Mouse (Mus musculus): Measurements from ENCODE around the gene Abce1.

DNA sequence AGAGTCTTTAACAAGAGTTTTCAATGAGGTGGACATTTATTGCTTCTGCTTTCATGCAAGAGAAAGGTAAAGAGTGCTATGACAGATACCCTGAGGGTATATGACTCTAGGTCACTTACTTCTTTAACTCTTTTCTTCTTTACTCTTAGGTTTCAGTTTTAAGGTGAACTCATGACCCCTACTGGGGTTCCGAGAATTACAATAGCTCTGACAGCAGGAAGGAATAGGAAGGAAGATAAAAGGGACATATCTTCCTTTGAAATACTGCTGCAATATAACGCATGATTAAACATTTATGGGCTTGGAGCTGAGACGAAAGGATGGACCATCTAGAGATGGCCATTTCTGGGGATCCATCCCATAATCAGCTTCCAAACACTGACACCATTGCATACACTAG lies 13.0 kb upstream of the Abce1 start:
- no peak for TF ChIP-seq CTCF (IDR thresholded peaks at IDR 0.05)
- no peak for TF ChIP-seq POLR2A (IDR thresholded peaks at IDR 0.05; ENCODE audit: insufficient read depth, low read depth, low read length)
- no peak for TF ChIP-seq EP300 (IDR thresholded peaks at IDR 0.05; ENCODE audit: insufficient read depth, low read depth, low read length)
